Mouse (Mus musculus) hindbrain, embryonic 12.5 days (tissue): Measurements from ENCODE around the gene Mlx. TPM values are rescaled to one million over a fixed set of nuclear protein-coding genes. Genes with fewer than 3 reads are reported as not detected.

Experiments
- ATAC-seq: fragments of 200-750 bp; cut with Nextera tagmentation; 2 replicates; pipeline ENCODE4 v1.8.0; 2017; ENCODE audit warnings: moderate TSS enrichment; ENCODE audit not compliant: low FRiP score
- H3K27ac ChIP-seq: fragments of 300-500 bp; sonication (generic); 2 replicates; pipeline ENCODE4 v1.5.1; 2016; ENCODE audit warnings: mild to moderate bottlenecking
- H3K27me3 ChIP-seq: fragments of 300-500 bp; sonication (generic); 2 replicates; pipeline ENCODE4 v1.6.1; 2016; ENCODE audit warnings: mild to moderate bottlenecking
- H3K36me3 ChIP-seq: fragments of 300-500 bp; sonication (generic); 2 replicates; pipeline ENCODE4 v1.6.1; 2016; ENCODE audit warnings: mild to moderate bottlenecking
- H3K4me1 ChIP-seq: fragments of 300-500 bp; sonication (generic); 2 replicates; pipeline ENCODE4 v1.6.1; 2016
- H3K4me2 ChIP-seq: fragments of 300-500 bp; sonication (generic); replicated peaks from 2 replicates; pipeline ENCODE4 v1.6.1; 2016; ENCODE audit warnings: mild to moderate bottlenecking
- H3K4me3 ChIP-seq: fragments of 300-500 bp; sonication (generic); 2 replicates; pipeline ENCODE4 v1.5.1; 2016; ENCODE audit warnings: mild to moderate bottlenecking
- H3K9ac ChIP-seq: fragments of 300-500 bp; sonication (generic); 2 replicates; pipeline ENCODE4 v1.6.1; 2016; ENCODE audit warnings: mild to moderate bottlenecking, moderate library complexity
- H3K9me3 ChIP-seq: fragments of 300-500 bp; sonication (generic); replicated peaks from 2 replicates; pipeline ENCODE4 v1.6.1; 2016; ENCODE audit warnings: mild to moderate bottlenecking
- WGBS: fragments of 180-500 bp; shearing (Covaris S2); methylation state at CpG from one replicate; pipeline ENCODE4 v1.1.7; 2016; 5-methylcytosine and 5-hydroxymethylcytosine counted together
- polyA plus RNA-seq: library from polyadenylated mRNA; unstranded; fragments of >200 nt; fragmentation: Nextera tagmentation; extraction: Ambion mirVana; gene quantifications from 2 replicates; pipeline ENCODE4 v1.2.1, GENCODE M21; 2016

Gene Mlx
- polyA plus RNA-seq, 1 experiment from 2014 or later = 62.4 TPM

DNA sequence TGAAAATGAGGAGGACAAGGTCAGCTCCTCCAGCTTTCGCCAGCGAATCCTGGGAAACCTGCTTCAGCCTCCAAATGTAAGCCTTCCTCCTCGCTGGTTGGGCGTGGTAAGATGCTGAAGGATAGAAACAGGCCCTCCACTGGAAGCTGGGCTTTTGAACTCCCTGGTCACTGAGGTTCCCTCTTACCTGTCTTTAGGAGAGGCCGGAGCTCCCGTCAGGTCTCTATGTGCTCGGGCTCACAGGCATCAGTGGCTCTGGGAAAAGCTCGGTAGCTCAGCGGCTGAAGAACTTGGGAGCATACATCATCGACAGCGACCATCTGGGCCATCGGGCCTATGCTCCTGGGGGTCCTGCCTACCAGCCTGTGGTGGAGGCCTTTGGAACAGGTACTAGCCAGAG, 2.3 kb upstream of the Mlx start:
- H3K27me3 ChIP-seq = peaks cover 17% of the 10 kb centered on the region
- no peak overlapping the region for H3K9ac ChIP-seq
- H3K9me3 ChIP-seq = no peaks in the 10 kb centered on the region
- ATAC-seq = no peak
- peaks cover 26% of the 10 kb centered on the region for H3K36me3 ChIP-seq
- peaks cover 45% of the 10 kb centered on the region for H3K4me1 ChIP-seq
- no peak overlapping the region for H3K4me3 ChIP-seq
- no peak overlapping the region for H3K27ac ChIP-seq
- 90% methylated on average over 12 of the region's 12 CpGs for WGBS
- no peak overlapping the region for H3K4me2 ChIP-seq

DNA sequence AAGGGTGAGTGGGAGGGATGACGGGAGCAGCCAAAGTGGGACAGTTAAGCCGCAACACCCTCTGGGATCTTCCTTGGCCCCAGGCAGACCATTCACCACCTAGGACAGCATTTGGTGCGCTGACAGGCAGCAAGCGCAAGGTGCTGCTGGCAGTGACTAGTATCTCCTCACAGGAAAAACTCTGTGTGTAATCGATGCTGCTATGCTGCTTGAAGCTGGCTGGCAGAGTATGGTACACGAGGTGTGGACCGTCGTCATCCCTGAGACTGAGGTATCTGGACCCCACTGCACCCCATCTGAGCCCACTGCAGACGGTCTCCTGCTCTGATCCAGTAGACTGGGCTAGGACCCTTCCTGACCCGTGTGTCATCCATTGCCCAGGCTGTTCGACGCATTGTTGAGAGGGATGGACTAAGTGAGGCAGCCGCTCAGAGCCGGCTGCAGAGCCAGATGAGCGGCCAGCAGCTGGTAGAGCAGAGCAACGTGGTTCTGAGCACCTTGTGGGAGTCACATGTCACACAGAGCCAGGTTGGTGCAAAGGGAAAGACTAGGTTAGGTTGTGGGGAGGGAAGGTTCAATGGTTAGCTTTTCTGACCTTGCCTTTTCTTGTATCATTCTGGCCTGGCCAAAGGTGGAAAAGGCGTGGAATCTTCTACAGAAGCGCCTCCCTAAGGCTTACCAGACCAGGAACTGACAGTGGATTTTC, 1.3 kb upstream of the Mlx start:
- no peak overlapping the region for H3K4me3 ChIP-seq

DNA sequence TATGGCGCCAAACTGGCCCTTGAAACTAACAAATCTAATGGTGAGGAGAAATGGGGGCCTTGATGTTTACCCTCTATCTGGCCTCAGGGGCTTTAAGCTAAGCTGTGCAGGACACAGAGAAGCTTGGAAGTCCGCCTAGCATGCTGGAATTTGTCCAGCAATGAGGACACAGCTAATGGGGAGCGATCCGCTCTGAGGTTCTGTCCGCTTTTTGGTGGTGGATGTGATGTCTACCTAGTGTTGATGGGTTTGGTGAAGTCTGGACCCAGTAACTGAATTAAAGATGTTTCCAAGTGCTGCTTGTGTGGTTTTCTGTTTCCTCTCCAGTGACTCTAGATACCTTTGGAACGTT, 778 bp upstream of the Mlx start:
- H3K9ac ChIP-seq = peak overlapping the region; percentile 93
- peak overlapping the region; percentile 87 for H3K27ac ChIP-seq
- H3K36me3 ChIP-seq = peaks cover 41% of the 10 kb centered on the region
- H3K27me3 ChIP-seq = peaks cover 2% of the 10 kb centered on the region; the same call in 1 of the 2 replicates
- no peak for ATAC-seq
- peak overlapping the region; percentile 74 for H3K4me3 ChIP-seq
- 84% methylated on average over 6 of the region's 6 CpGs for WGBS
- H3K9me3 ChIP-seq = no peaks in the 10 kb centered on the region
- peak overlapping the region; percentile 96 for H3K4me2 ChIP-seq
- peaks cover 45% of the 10 kb centered on the region for H3K4me1 ChIP-seq

More for the DNA sequence above, 1.3 kb upstream of the Mlx start:
- H3K27me3 ChIP-seq = peaks cover 7% of the 10 kb centered on the region
- H3K36me3 ChIP-seq = peaks cover 35% of the 10 kb centered on the region
- peaks cover 45% of the 10 kb centered on the region for H3K4me1 ChIP-seq
- no peak overlapping the region for H3K27ac ChIP-seq
- ATAC-seq = no peak
- H3K9ac ChIP-seq = 0 out of 2 replicates have a peak overlapping the region, but pooled peaks have one; percentile 93
- peak overlapping the region; percentile 96; the same call in 1 of the 2 replicates for H3K4me2 ChIP-seq
- 95% methylated on average over 18 of the region's 18 CpGs for WGBS
- H3K9me3 ChIP-seq = no peaks in the 10 kb centered on the region

DNA sequence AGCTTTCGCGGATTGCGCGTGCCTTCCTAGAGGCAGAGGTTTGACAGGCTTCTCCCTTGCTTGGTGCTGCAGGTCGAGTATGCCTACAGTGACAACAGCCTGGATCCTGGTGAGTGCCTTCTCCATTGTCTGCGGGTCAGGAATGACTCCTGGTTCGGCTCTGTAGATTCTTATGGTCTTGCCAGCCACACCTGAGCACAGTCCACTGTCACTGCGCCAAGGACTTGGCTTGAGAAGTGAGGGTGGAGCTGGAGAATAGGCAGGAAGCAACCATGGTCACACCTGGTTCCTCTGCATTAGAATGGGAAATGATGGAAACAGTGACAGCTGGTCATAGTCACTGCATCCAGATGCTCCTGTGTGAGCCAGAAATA, 592 bp downstream of the Mlx start:
- H3K4me1 ChIP-seq = peaks cover 38% of the 10 kb centered on the region
- H3K4me3 ChIP-seq = peak overlapping the region; percentile 74
- H3K4me2 ChIP-seq = peak overlapping the region; percentile 96
- H3K27me3 ChIP-seq = no peaks in the 10 kb centered on the region
- peak overlapping the region; percentile 93 for H3K9ac ChIP-seq
- 13% methylated on average over 8 of the region's 8 CpGs for WGBS
- H3K9me3 ChIP-seq = no peaks in the 10 kb centered on the region
- peaks cover 54% of the 10 kb centered on the region for H3K36me3 ChIP-seq
- peak overlapping the region; percentile 87 for H3K27ac ChIP-seq
- ATAC-seq = no peak

DNA sequence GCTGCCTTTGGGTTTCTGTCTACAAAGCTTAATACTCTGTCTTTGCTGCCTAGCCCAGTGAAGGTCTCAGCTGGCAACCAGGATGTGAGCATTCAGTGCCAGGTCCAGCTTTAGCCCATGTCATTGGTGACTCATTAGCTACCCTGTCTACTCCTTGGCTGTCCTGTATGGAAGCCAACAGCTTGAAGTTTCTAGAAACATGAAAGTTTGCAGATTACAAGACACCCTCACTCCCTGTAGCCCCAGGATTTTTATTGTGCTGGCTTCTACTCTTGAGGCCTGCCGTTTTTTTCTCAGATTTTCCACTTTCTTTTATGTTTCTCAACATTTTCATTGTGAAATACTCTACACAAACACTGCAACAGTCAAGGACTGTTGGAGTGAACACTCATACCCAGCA, 2.9 kb downstream of the Mlx start:
- Histone ChIP-seq H3K4me2 (no peak overlapping the region), H3K27ac (no peak overlapping the region), H3K9me3 (no peaks in the 10 kb centered on the region), H3K4me3 (no peak overlapping the region), H3K4me1 (peaks cover 34% of the 10 kb centered on the region), H3K9ac (no peak overlapping the region), H3K27me3 (no peaks in the 10 kb centered on the region), H3K36me3 (peaks cover 61% of the 10 kb centered on the region)
- no peak for ATAC-seq
- 97% methylated on average over 1 of the region's 1 CpGs for WGBS

DNA sequence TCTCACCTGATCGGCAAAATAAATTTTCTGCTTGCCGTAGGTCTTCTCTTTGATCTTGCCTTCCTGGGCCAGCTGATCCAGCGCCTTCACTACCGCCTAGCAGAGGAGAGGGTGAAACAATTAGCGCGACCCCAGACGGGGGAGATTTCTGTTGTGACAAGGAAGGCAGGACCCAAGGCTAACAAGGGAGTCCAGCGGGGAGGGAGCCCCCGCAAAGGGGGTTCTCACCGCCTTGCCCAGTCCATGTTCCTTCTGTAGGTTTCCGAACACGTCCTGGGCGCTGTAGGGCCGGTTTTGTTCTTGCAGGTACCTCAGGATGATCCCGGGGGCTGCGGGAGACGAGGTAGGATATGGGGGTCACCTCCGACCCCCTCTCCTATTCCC, 7.8 kb downstream of the Mlx start:
- 2% methylated on average over 18 of the region's 18 CpGs for WGBS
- ATAC-seq = no peak; the same call in 1 of the 2 replicates
- peak overlapping the region; percentile 70 for H3K4me3 ChIP-seq
- H3K9ac ChIP-seq = peak overlapping the region; percentile 73
- H3K4me1 ChIP-seq = peaks cover 9% of the 10 kb centered on the region
- peaks cover 74% of the 10 kb centered on the region for H3K36me3 ChIP-seq
- no peaks in the 10 kb centered on the region for H3K27me3 ChIP-seq
- no peaks in the 10 kb centered on the region for H3K9me3 ChIP-seq
- H3K27ac ChIP-seq = peak overlapping the region; percentile 90
- peak overlapping the region; percentile 91 for H3K4me2 ChIP-seq

DNA sequence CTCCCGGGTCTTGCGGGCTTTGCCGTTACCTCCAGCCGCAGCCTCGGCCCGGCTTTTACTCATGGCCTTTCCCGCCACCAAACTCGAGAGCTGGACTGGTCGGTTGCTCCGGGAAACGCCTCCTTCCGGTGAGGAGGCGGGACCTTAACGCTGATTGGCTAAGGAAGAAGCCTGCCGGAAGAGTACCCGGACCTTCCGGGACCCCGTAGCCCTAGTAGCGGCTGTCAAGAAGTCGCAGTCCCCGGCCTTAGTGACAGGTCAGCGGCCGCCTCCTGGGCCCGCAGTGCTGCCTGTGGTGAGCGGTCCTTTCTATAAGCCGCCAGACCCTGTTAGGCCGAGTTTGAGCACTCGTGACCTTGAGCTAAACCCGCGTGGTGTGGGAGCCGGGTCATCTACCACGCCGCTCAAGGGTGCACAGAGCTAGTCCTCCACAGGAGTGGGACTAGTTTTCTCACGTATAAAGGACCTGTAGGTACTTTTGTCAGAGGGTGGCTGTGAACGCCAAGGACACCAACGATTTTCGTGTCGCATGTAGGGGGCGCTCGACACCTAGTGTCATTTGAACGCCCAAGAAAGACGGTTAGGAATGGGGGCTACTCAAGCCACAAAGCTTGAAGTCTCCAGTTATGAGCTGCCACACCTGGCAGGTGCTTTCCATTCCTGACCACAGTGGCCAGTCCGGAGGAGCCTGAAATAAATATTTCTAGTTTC, 8.4 kb downstream of the Mlx start, which contains the start of gene Psmc3ip:
TSS of gene Psmc3ip (minus strand) at position 123 of the 711 bp plus-strand sequence.
- peaks cover 9% of the 10 kb centered on the region for H3K4me1 ChIP-seq
- peak within 1 kb of the TSS; percentile 90 for H3K27ac ChIP-seq
- WGBS = under 1% methylated on average over 43 of the region's 43 CpGs
- H3K4me2 ChIP-seq = peak within 1 kb of the TSS; percentile 91
- peak within 1 kb of the TSS; percentile 73 for H3K9ac ChIP-seq
- H3K9me3 ChIP-seq = no peaks in the 10 kb centered on the region
- peak; percentile 92 for ATAC-seq
- peaks cover 74% of the 10 kb centered on the region for H3K36me3 ChIP-seq
- H3K27me3 ChIP-seq = no peaks in the 10 kb centered on the region
- peak within 1 kb of the TSS; percentile 70 for H3K4me3 ChIP-seq

DNA sequence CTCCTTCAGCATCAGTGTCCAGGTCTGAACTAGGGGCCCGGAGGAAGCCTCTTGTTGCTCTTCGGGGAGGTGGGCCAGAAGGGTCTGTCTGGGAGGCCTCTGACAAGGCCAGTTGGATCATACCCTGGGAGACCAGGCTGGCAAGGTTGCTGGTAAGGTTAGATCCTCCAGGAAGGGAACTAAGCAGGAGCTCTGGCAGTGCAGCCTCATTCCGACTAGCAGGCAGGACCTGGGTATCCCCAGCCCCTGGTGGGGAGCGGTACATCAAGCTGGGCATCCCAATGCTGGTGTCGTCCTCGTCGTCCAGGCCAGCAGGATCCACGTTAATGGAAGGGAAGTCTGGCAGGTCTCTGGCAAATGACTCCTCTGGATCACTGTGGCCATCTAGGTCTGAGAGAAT, 11.2 kb downstream of the Mlx start:
- Histone ChIP-seq H3K9me3 (no peaks in the 10 kb centered on the region), H3K36me3 (peaks cover 69% of the 10 kb centered on the region), H3K4me3 (no peak overlapping the region), H3K9ac (no peak overlapping the region), H3K4me2 (no peak overlapping the region), H3K4me1 (peaks cover 9% of the 10 kb centered on the region), H3K27me3 (no peaks in the 10 kb centered on the region), H3K27ac (no peak overlapping the region)
- no peak for ATAC-seq
- WGBS = 94% methylated on average over 8 of the region's 8 CpGs

DNA sequence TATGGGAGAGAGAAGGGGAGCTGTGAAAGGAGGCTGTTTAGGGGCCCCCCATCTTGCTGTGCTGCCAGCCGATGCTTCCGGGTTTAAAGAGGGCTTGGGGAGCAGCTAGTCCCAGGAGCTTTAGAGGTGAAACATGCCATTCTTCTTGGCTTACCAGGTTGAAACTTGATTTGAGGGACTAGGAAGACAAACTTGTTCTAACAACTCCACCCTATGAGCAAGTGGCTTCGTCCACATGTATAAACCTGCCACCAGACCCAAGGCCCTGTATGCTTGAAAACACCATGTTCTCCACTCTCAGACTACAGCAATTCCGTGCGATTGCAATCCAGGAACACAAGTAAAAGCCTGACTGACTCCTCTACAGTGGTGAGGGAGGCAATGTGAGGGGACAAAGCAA, 15.9 kb downstream of the Mlx start:
- H3K4me2 ChIP-seq = no peak overlapping the region
- WGBS = 91% methylated on average over 5 of the region's 5 CpGs
- no peak overlapping the region for H3K4me3 ChIP-seq
- H3K9ac ChIP-seq = no peak overlapping the region
- no peaks in the 10 kb centered on the region for H3K9me3 ChIP-seq
- no peaks in the 10 kb centered on the region for H3K4me1 ChIP-seq
- H3K27ac ChIP-seq = no peak overlapping the region
- H3K27me3 ChIP-seq = no peaks in the 10 kb centered on the region
- peaks cover 61% of the 10 kb centered on the region for H3K36me3 ChIP-seq
- no peak for ATAC-seq

DNA sequence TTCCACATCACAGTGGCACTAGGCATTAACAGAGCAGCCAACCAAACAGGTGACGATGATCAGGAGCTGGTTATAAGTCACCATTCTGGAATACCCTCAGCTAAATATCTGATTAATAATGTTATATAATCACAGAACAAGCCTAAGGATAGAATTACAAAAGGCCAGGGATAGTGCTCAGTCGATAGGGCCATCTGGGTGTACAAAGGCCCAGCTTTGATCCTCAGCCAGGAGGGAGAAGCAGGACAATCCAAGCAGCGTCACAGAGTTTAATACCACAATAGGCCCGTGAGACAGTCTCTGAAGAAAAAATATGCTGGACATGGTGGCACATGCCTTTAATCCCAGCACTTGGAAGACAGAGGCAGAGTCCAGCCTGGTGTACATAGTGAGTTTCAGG, 22.3 kb downstream of the Mlx start:
- Histone ChIP-seq H3K4me1 (no peaks in the 10 kb centered on the region), H3K4me2 (no peak overlapping the region), H3K9ac (no peak overlapping the region), H3K27me3 (no peaks in the 10 kb centered on the region), H3K27ac (no peak overlapping the region), H3K9me3 (no peaks in the 10 kb centered on the region), H3K4me3 (no peak overlapping the region), H3K36me3 (0 out of 2 replicates have a peak, but pooled peaks cover 4% of the 10 kb centered on the region)
- ATAC-seq = no peak
- 79% methylated on average over 4 of the region's 4 CpGs for WGBS

DNA sequence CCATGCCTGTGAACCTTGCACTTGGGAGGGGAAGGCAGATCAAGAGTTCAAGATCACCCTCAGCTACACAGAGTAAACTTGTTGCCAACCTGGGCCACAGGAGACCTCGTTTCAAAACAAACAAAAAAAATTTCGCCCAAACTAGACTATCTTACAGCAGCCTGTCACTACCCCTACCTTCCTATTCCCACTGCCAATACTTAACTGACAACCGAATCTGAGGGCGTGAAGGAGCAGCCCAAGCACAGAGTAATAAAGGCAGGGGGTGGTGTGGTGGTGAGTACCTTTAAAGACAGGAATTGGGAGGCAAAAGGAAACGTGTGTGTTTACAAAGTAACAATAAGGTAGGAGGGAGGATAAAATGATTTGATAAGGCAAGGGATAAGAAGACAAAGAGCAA, 23.6 kb downstream of the Mlx start:
- Histone ChIP-seq H3K4me1 (peaks cover 7% of the 10 kb centered on the region; the same call in 1 of the 2 replicates), H3K4me3 (no peak overlapping the region), H3K27ac (no peak overlapping the region), H3K36me3 (0 out of 2 replicates have a peak, but pooled peaks cover 2% of the 10 kb centered on the region), H3K27me3 (no peaks in the 10 kb centered on the region), H3K9me3 (no peaks in the 10 kb centered on the region), H3K4me2 (no peak overlapping the region), H3K9ac (no peak overlapping the region; the same call in 1 of the 2 replicates)
- no peak for ATAC-seq
- WGBS = 66% methylated on average over 5 of the region's 5 CpGs

DNA sequence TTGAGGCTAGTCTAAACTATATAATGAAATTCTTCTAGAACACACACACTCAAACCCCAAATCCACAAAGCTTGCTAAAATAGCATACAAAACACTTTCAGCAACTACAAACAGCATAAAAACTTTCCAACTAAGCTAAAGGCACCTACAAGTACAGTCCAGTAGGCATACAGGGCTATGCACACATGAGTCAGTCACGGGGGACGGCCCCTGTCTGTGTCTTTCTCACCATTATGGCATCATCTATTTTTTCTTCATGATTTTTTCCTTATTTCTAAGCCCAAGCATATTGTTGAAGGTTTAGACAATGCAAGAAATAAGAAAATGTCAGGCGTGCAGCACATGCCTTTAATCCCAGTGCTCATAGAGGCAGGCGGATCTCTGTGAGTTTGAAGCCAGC, 24.1 kb downstream of the Mlx start:
- H3K9me3 ChIP-seq = no peaks in the 10 kb centered on the region
- no peak overlapping the region for H3K9ac ChIP-seq
- H3K36me3 ChIP-seq = no peaks in the 10 kb centered on the region
- H3K27ac ChIP-seq = no peak overlapping the region
- no peak for ATAC-seq
- no peak overlapping the region for H3K4me2 ChIP-seq
- H3K4me3 ChIP-seq = no peak overlapping the region
- H3K27me3 ChIP-seq = no peaks in the 10 kb centered on the region
- peaks cover 12% of the 10 kb centered on the region; the same call in 1 of the 2 replicates for H3K4me1 ChIP-seq
- 92% methylated on average over 4 of the region's 4 CpGs for WGBS
